Mouse (Mus musculus) telencephalon, adult 2 months (tissue): Measurements from ENCODE around the gene Lrrc25.
A peak's percentile ranks its signal among the peaks of the same experiment; 100 is the strongest.

Experiments used
- DNase-seq: peaks from one replicate; pipeline ENCODE4 v3.0.0-alpha.2; 2011; ENCODE audit warnings: low read depth, low spot score

The Lrrc25 gene

DNA sequence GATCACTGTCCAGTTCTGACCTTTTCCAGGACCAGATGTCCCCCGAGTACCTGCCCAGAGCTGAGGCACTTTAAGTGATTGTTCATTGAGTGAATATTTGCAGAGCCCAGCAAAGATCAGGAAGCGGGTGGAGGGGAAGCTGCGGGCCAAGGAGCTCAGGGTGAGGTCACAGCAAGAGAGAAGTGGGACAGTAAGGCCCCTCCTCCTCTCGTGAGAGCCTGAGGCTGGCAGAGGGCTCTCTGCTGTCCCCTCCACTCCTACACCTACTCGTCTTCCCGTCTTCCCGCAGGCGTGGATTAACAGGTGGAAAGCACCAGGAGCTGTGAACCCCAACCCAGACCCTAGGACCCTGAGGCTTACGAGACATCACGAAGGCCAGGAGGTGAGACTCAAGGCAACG is 690 bp downstream of the Lrrc25 start:
- no peak for DNase-seq

- no peak for DNase-seq
Measured at GRCm38 (mm10) chr8:70617985-70618384, 2.0 kb downstream of the Lrrc25 start.

DNA sequence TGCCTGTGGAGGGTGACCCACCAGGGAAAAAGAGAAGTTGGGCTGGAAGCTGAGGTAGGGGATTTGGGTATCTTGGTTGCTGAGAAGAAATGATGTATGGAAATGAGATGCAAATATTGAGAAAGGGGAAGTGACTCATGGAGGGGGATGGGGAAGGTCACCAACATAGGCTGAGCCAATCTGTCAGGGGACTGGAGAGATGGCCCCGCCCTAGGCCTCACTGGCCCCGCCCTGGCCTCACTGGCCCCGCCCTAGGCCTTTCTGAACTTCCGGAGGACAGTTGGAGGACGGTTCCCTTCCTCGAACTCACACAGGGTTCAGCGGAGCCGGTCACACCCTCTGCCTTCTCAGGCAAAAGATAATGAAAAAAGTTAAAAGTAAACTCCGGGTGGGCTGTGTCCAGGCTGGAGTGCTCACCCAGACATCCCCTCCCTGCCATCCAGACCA is 3.0 kb downstream of the Lrrc25 start:
- no peak for DNase-seq

DNA sequence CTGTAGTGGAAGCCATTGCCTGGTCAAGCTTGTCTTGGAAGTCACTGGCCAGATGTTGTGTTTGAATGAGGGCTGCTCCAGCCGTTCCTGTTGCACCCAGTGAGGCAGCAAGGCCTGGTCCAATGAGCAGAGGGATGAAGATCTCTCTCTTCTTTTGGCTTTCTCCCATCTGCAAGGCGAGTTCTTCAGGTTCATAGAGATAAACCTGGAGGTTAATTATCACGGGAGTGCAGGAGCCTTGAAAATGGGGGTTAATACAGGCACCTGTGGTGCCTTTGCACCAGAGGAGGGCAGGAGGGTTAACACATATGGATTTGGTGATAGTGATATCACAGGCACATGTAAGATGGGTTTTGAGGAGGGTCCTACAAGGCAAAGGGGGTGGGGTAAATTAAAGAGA is 6.3 kb downstream of the Lrrc25 start:
- DNase-seq, result no peak

DNA sequence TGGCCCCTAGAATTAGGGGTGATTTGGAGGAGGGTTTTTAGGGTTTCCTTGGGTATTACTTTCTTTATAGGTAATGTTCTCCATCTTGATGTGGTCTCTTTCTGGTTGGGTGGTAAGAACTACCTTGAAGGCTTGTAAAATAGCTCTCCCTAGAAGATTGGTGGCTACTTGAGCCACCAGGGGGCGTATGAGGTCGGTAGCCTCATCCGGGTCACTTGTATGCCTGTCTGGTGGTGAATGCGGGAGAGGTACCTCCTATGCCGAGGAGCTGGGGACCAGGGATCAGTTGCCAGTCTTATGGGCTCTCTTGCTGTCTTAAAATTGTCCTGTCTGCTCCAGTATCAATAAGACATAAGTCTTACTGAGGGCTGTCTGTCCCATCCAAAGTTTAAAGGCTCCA is 9.1 kb downstream of the Lrrc25 start:
- no peak for DNase-seq

- DNase-seq, result no peak
Measured at GRCm38 (mm10) chr8:70627041-70627440, 11.1 kb downstream of the Lrrc25 start.

DNA sequence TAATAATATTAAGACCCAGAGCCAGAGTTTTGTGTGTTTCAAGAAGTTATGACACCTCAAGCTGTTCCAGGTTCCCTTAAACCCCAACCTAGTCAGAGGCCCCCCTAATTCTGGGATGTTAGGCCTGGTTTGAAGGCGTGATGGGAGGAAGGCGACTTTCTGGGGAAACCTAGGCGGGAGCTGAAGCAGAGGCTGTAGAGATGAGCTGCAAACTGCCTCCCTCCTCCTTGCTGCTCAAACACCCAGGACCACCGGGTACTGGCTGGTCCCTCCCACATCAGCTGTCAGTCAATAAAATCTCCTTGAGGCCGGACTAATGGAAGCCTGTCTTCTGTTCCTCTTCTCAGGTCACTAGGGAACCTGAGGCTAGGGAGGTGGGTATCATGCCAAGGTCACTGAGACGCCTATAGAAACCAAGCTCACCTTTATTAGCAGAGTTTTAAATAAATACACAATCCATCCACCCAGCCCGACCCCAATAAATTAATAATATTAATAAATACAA is 13.1 kb downstream of the Lrrc25 start:
- DNase-seq, result no peak

DNA sequence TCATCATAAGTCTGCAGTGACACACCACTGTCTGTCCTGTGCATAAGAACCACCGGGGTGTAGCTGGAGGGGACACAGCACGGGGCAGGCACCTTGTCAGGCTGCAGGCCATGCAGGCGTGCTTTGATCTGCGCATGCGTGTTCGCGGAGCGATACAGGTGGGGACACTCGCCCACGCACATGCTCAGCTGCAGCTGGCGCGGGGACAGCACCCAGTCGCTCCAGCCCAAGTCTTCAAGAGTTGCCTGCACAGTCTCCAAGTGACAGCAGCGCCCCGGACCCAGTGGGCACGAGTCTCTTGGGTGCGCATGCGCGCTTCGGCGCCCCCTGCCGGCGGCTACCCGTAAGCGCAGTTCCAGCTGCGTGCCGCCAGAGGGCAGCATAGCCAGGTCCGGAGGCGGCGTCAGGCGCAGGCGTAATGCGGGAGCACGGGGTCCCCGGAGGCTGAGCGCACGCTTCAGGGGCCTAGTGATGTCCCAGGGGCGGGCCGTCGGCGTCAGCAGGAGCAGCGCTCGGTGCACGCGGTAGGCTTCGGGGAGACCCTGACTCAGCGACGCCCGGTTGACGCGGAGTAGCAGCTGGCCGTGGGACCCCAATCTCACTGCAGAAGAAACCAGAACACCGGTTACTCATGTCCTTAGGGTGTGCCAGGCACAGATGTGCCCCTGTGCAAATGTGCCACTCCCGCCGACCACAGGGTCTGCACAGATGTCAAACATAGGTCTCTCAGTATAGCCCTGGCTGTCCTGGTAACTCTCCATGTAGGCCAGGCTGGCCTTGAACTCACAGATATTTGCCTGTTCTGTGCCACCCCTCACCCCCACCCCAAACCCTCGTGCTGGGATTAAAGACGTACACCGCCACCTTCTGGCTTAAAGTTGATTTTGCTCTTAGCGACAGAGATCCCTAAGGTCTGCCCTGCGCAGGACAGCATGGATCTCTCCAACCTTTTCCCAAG is 13.9 kb downstream of the Lrrc25 start:
- peak; percentile 73 for DNase-seq

DNA sequence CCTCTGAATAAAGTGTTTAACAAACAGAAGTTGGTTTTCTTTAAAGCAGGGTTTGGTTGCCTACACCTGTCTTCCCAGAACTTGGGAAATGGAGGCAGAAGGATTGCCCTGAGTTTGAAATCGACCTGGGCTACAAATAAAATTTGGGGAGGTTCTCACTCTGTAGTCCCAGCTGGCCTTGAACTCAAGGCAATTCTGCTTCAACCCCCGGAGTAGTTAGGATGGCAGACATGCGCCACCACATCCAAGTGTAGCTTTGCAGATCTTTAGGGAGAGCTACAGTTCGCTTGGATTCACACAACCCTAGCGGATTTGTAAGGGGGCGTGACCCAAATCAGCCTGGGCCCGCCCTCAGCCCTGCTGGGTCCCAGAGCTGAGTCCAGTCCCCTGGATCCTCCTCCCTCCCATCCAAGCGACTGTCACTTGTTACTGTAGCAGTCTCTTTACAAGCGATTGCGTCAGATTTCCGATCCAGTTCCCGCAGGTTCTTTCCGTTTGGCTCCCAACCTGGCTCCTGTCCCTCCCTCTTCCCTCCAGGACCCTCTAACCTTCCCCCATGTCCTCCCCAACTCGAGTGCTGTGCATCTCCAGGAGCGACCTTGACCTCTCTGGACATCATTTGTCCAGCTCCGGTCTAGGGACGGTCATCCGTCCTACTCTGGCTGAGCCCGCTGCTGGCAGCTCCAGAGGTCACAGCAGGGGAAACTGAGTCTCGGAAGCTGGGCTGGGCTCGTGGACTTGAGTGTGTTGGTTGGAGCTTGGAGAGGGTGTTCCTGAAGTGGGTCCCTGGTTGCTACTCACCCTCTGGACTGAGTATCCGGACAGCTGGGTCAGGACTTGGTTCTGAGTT is 14.8 kb downstream of the Lrrc25 start:
- DNase-seq, result no peak

DNA sequence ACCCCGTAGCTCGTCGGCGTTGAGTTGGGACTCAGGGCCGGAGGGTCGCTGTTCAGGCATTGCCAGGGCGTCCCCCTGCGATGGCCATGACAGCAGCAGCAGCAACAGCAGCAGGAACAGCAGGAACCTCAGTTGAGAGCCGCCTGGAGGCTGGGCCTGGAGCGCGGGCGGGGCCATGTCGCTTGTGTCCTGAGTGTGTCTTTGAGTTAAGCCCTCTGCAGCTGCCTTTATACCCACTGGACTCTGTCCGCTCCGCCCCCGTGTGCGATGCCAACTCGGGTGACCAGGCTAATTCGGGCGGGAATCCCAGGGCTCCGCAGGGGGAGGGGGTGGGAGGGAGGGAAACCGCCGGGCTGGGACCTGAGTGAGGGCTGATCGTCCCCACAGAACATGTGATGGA is 15.5 kb downstream of the Lrrc25 start:
- DNase-seq, result no peak

DNA sequence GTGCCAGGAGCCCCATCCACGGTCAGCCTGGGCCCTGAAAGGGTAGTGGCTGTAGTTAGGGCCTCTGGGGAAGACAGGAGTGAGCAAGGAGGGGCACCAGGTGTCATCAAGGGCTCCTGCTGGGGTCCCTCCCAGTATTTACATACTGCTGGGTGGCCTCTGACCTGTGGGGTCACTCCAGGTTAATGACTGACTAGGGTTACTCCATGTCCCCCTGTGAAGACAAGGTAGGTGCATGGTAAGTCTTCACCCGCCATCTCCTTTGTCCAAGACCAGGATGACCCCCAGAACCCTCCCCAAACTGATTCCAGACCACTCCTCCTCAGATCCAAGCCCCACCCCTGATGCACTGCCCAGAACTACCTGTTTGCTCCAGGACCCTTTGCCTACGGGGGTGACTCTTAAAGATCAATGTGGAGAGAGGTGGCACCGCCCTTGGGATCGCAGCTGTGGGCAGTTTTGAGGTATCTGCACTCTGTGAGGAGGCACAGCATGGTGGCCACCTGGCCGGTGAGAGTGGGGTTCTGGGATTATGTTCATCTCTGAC is 16.5 kb downstream of the Lrrc25 start, which contains the start of gene Gdf15:
Gene Gdf15, minus strand, starts transcription at position 111 of the 547 bp plus-strand sequence.
- DNase-seq, result no peak

GRCm38 (mm10) chr8:70634066-70634465 is 18.1 kb downstream of the Lrrc25 start:
- DNase-seq, result no peak

DNA sequence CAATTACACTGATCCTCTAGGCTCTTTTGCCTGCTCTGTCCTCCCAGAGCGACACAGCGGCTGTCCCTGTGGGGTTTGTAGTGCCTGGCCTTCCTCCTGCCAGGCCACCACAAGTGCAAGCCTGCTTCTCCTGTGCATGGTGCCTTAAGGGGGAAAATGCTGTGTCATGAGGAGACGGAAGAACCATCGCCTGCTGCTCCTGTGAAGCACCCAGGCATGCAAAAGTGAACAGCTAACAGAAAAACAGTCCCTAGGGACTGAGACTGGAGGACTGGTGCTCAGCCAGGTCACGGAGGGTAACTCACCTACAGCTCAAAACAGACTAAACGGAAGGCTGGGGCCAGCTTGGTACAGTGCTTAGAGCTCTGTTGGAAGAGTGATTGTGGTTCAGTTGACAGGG is 19.6 kb downstream of the Lrrc25 start:
- DNase-seq, result no peak

- DNase-seq, result no peak
Measured at GRCm38 (mm10) chr8:70636838-70637237, 20.9 kb downstream of the Lrrc25 start.

- no peak for DNase-seq
Measured at GRCm38 (mm10) chr8:70638752-70639151, 22.8 kb downstream of the Lrrc25 start.

DNA sequence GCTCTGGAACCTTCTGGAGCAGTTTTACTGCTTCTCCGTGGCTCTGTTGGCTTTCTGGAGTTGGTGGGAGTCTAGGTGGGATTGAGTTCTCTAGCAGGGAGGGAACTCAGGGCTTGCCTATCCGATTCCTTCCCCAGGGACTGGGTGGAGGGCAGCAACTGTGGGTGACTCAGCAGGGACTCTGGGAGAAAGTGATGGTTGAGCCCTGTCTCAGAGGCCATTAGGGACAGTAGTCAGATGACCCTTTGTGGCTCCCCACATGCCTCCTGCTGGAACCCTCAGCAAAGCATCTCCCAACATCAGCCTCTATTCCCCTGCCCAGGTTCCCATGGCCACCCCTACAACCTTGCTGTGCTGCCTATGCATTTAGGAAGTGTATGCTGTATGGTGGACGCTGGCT is 27.1 kb downstream of the Lrrc25 start:
- no peak for DNase-seq

GRCm38 (mm10) chr8:70644065-70644464 is 28.1 kb downstream of the Lrrc25 start:
- DNase-seq, result no peak

- DNase-seq, result no peak
Measured at GRCm38 (mm10) chr8:70645501-70646224, 29.7 kb downstream of the Lrrc25 start.

DNA sequence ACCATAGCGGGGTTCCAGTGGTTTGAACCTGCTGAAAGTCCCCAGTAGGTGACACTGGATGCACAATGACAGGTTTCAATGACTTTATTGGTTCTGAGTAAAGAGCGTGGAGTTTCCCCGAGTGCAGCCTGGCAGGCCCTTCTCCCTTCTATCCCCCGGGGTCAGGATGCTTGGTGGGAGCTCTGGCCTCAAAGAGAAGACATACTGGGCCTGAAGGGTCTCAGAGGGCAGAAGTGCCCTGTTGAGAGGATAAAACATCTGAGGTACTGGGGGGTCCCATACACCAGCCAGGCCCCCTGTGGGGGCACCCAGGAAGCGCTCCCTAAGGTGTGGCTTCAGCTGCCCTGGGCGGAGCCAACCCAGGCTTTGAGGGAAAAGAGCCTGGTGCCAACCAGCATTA is 30.4 kb downstream of the Lrrc25 start:
- DNase-seq, result no peak

DNA sequence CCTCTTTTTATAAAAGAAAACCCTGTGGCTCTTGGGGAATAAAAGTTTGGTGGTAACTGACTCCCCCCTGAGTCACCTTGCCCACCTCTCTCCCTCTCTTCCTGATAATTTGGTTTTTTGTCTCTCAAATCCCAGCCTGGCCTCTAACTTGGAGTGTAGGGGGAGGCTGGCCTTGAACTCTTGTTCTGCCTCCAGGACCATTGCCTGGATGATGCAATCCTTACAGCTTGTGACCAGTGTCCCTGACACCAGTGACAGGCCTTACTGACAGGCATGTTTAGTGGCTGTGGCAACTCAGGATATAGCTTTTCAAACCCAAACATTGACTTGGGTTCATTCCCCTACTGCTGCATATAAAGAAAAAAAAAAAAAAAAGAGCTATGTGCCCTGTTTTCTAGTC is 30.8 kb downstream of the Lrrc25 start:
- DNase-seq, result no peak
